Mouse (Mus musculus): ENCODE data around the gene Zfp541.

DNA sequence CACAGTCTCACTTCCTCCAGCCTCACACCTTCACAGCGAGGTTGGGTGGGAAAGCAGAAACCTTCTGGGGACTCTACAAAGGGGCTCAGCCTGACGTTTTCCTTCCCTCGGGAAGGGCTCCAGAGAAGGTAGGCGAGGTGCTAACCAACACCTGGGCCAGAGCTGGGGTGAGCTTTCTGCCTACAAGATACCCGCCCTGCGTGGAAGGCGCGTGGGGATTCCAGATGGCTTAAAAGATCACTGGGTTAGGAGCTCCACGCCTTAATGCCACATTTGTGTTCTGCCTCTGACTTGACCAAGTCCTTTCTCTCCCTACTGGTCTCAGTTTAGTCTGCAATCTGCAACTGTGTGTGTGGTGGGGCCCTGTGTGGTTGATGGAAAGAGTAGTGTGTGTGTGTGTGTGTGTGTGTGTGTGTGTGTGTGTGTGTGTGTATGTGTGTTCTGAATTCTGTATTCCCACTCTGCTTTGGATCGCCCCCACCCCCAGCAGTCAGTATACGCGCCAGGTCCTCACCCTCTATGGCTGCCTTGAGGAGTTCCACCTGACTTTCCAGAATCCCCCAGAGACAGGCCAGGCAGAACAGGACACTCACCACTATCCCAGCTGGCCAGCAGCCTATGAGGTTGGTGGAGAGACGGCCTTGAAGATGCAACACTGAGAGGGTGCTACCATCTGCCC, 69.5 kb downstream of the Zfp541 start:
- TF ChIP-seq CTCF (IDR thresholded peaks at IDR 0.05; ENCODE audit: control insufficient read depth, insufficient read depth, low read length) (no peak), POLR2A (IDR thresholded peaks at IDR 0.05; ENCODE audit: borderline replicate concordance, control insufficient read depth, low read depth, low read length) (no peak)
